In genomic region chr1:160351880-160352234, GRCm38 (mm10) we compare ENCODE assay signal across 8 mouse cellular contexts.
DNase-seq lines count a peak whose midpoint lies in the region; ATAC-seq and TF ChIP-seq lines count a peak whose summit lies in the region.

No protein-coding gene starts in this region.

- H3K9me3 ChIP-seq in kidney, embryonic 14.5 days (ENCODE audit: control insufficient read depth, low read length): no peaks in the 10 kb centered on the region
- H3K9me3 ChIP-seq in limb, embryonic 12.5 days: no peaks in the 10 kb centered on the region
- no peaks in the 10 kb centered on the region for H3K9me3 ChIP-seq in midbrain, embryonic 16.5 days (replicated peaks; ENCODE audit: control insufficient read depth, low read length, poor library complexity, severe bottlenecking)

- H3K9ac ChIP-seq in kidney, embryonic 14.5 days (ENCODE audit: low read depth, low read length): peak overlapping the region; percentile 42
- peak overlapping the region; percentile 51 for H3K9ac ChIP-seq in limb, embryonic 12.5 days (replicated peaks)
- H3K9ac ChIP-seq in midbrain, embryonic 16.5 days (ENCODE audit: low read depth, low read length): peak overlapping the region; percentile 88

- ATAC-seq in kidney, embryonic 14.5 days (ENCODE audit: low FRiP score, low TSS enrichment): peak; percentile 92
- peak; percentile 66; the same call in 1 of the 2 replicates for ATAC-seq in limb, embryonic 12.5 days (ENCODE audit: insufficient number of reproducible peaks, insufficient read depth, low FRiP score, low TSS enrichment, low read depth)
- ATAC-seq in midbrain, embryonic 16.5 days: peak; percentile 95

- DNase-seq in testis, postnatal 14 days (ENCODE audit: low spot score): no peak
- peak; percentile 37 for DNase-seq in embryo, embryonic 11.5 days (ENCODE audit: low read depth, low spot score)
- peak; percentile 7 for DNase-seq in heart, adult 8-10 months (ENCODE audit: low spot score)
- peak; percentile 35 for DNase-seq in yolk sac, embryonic 10.5 days (ENCODE audit: low spot score)

- H3K36me3 ChIP-seq in testis, adult 2 months (ENCODE audit: control insufficient read depth, insufficient read depth, low read length): no peaks in the 10 kb centered on the region
- no peaks in the 10 kb centered on the region for H3K36me3 ChIP-seq in kidney, embryonic 14.5 days (ENCODE audit: control insufficient read depth, insufficient read depth, low read length)
- H3K36me3 ChIP-seq in limb, embryonic 12.5 days: no peaks in the 10 kb centered on the region
- no peaks in the 10 kb centered on the region for H3K36me3 ChIP-seq in midbrain, embryonic 16.5 days (ENCODE audit: control insufficient read depth, insufficient read depth, low read length)

- H3K4me2 ChIP-seq in kidney, embryonic 14.5 days (replicated peaks; ENCODE audit: low read depth, low read length): peak overlapping the region; percentile 66
- peak overlapping the region; percentile 71 for H3K4me2 ChIP-seq in limb, embryonic 12.5 days
- peak overlapping the region; percentile 79 for H3K4me2 ChIP-seq in midbrain, embryonic 16.5 days (ENCODE audit: low read length)

- H3K4me1 ChIP-seq in testis, adult 2 months (ENCODE audit: control insufficient read depth, insufficient read depth, low read length): no peaks in the 10 kb centered on the region
- H3K4me1 ChIP-seq in kidney, embryonic 14.5 days (ENCODE audit: control insufficient read depth, insufficient read depth, low read length): peaks cover 5% of the 10 kb centered on the region; the same call in 1 of the 2 replicates
- H3K4me1 ChIP-seq in limb, embryonic 12.5 days (replicated peaks): peaks cover 9% of the 10 kb centered on the region
- peaks cover 17% of the 10 kb centered on the region for H3K4me1 ChIP-seq in midbrain, embryonic 16.5 days (ENCODE audit: control insufficient read depth, insufficient read depth, low read length)

- no peak overlapping the region for H3K27ac ChIP-seq in testis, adult 2 months (ENCODE audit: control insufficient read depth, insufficient read depth, low read depth, low read length)
- H3K27ac ChIP-seq in kidney, embryonic 14.5 days (ENCODE audit: low read depth, low read length): no peak overlapping the region
- H3K27ac ChIP-seq in limb, embryonic 12.5 days: no peak overlapping the region
- H3K27ac ChIP-seq in midbrain, embryonic 16.5 days (ENCODE audit: low read length): peak overlapping the region; percentile 92

- no peaks in the 10 kb centered on the region for H3K27me3 ChIP-seq in testis, adult 2 months (ENCODE audit: control insufficient read depth, insufficient read depth, low read length)
- H3K27me3 ChIP-seq in kidney, embryonic 14.5 days (ENCODE audit: control insufficient read depth, insufficient read depth, low read length): no peaks in the 10 kb centered on the region
- no peaks in the 10 kb centered on the region for H3K27me3 ChIP-seq in limb, embryonic 12.5 days
- H3K27me3 ChIP-seq in midbrain, embryonic 16.5 days (ENCODE audit: control insufficient read depth, insufficient read depth, low read depth, low read length): no peaks in the 10 kb centered on the region

- WGBS in kidney, embryonic 14.5 days: under 1% methylated on average over 10 of the region's 10 CpGs
- under 1% methylated on average over 10 of the region's 10 CpGs for WGBS in limb, embryonic 12.5 days
- WGBS in midbrain, embryonic 16.5 days: under 1% methylated on average over 10 of the region's 10 CpGs

- no peak for TF ChIP-seq CTCF in testis, adult 2 months (IDR thresholded peaks at IDR 0.05; ENCODE audit: control insufficient read depth, insufficient read depth, insufficient replicate concordance, low read depth, low read length)

- peak overlapping the region; percentile 26 for H3K4me3 ChIP-seq in testis, adult 2 months (ENCODE audit: control insufficient read depth, low read depth, low read length)
- H3K4me3 ChIP-seq in kidney, embryonic 14.5 days (ENCODE audit: low read length): peak overlapping the region; percentile 33
- peak overlapping the region; percentile 41 for H3K4me3 ChIP-seq in limb, embryonic 12.5 days (replicated peaks)
- H3K4me3 ChIP-seq in midbrain, embryonic 16.5 days (ENCODE audit: low read depth, low read length): peak overlapping the region; percentile 65

- TF ChIP-seq POLR2A in testis, adult 2 months (IDR thresholded peaks at IDR 0.05; ENCODE audit: control insufficient read depth, low read depth, low read length): no peak
